Mouse (Mus musculus): ENCODE measurements around the gene Rps17.

DNA sequence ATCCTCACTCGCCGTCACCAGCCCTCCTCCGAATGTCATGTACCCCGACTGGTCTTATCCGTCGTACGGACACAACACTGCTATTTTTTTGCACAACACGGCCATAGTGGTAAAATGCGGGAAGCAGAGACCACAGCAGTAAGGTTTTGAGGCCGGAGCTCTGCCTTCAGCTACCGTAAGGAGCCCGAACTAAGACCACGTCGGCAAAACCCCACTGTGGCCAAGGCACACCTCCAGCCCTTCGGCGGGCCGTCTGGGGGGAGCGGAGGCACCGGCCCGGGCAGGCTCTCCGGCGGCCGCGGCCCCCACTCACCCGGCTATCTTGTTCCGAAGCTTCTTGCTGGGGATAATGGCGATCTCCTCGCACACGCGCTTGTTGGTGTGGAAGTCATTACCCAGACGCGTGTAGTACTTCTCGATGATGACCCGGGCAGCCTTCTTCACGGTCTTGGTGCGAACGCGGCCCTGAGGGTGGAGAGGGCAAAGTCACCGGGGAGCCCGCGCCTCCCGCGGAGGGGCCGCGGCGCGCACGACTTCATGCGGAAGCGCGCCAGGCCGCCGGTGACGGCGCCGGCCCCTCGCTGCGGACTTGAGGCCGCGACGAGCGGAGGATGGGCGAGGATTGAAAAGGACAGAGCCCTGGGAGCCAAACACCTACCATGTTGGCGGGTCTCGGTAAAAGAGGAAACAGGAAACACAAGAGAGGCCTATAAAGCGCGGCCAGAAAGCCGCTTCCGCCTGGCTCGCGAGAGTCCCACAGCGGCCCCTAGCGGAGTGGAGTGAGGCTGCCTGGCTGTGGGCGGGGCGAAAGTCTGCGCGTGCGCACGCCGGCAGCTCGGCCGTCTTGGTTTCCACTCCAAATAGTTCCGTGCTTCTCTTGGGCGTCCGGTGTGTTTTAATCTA, at the start of gene Rps17:
- TF ChIP-seq CTCF (IDR thresholded peaks at IDR 0.05), result no peak
- peak; percentile 90 for TF ChIP-seq POLR2A (IDR thresholded peaks at IDR 0.05; ENCODE audit: insufficient read depth, low read depth, low read length)

All from heart, adult 2 months (tissue).